Mouse (Mus musculus): ENCODE measurements at regions not wholly inside any gene's neighbourhood (a gene's known extent, or its start where the extent isn't known, plus 50 kb on each side); places are given as distances from the start of the nearest gene placed in this dataset.

DNA sequence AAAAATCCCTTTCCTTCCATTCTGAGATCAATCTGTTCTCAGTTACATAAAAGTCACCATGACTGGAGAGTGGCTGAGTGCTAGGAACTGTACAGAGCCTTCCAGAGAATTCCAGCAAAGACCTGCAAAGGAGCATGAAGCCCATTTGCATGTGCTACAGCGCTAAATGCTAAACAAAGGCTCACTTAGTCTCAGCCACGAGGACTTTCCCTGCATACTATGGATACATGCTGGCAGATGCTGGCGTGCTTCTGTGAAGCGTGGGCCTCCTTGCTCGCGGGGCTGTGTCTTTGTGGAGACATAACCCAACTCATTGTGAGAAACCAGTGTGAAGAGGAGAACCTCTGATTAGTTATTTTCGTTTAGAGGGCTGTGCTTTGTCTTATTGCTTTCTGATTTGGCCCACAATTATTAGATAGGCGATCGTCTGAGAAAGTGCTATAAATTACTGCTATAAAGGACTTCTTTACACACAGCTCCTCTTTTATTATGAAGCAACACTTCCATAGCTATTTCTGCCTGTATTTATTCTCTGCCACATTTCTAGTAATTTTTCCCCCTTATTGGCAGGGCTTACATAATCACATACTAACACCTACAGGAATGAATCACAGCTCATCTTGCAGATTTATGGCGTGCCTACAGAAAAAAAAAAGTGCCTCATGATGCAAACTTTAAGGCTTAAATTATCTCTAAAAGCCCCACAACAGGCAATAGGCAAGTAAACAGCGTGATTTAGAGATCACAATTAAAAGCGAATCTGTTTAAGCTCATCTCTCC lies 58.9 kb upstream of the Mtpn start:
- TF ChIP-seq POLR2A (IDR thresholded peaks at IDR 0.05; ENCODE audit: control insufficient read depth in 1 of 2, insufficient read depth in 1 of 2, low read depth in 1 of 2, low read length in 2 of 2, poor library complexity in 1 of 2) = no peak
- TF ChIP-seq EP300 (IDR thresholded peaks at IDR 0.05; ENCODE audit: low read depth in 1 of 2, low read length in 2 of 2) = no peak
- no peak for TF ChIP-seq SIN3A (IDR thresholded peaks at IDR 0.05; ENCODE audit: low read length)
- TF ChIP-seq GATA1 (IDR thresholded peaks at IDR 0.05; ENCODE audit: low read depth, low read length) = no peak
- no peak for TF ChIP-seq CTCF (IDR thresholded peaks at IDR 0.05 in 2 of 3, conservative IDR thresholded peaks at IDR 0.05 in 1 of 3; ENCODE audit: control insufficient read depth in 1 of 3, insufficient read depth in 1 of 3, low read depth in 2 of 3, low read length in 3 of 3, poor library complexity in 1 of 3, severe bottlenecking in 1 of 3)
- TF ChIP-seq RCOR1 (IDR thresholded peaks at IDR 0.05; ENCODE audit: low read depth, low read length) = no peak
- TF ChIP-seq ZKSCAN1 (IDR thresholded peaks at IDR 0.05; ENCODE audit: low read depth, low read length) = no peak
- TF ChIP-seq USF1 (IDR thresholded peaks at IDR 0.05; ENCODE audit: low read depth, low read length) = no peak

Data from MEL (cell line).